Mouse (Mus musculus): ENCODE measurements around the gene Prrc2b. TPM values are rescaled to one million over a fixed set of nuclear protein-coding genes. Genes with fewer than 3 reads are reported as not detected.

The Prrc2b gene
- total RNA-seq, 2 experiments from 2014 or later: 76.4 to 86.9 TPM

- Histone ChIP-seq H3K4me3 (no peak overlapping the region), H3K27ac (no peak overlapping the region)
- intact Hi-C loops (cut with DNase I): no loop called here
These were observed 56.8 kb downstream of the Prrc2b start for GRCm38 (mm10) chr2:32207682-32208081.

GRCm38 (mm10) chr2:32211689-32212088 is 60.8 kb downstream of the Prrc2b start:
- DNase-seq: no peak
- Histone ChIP-seq H3K4me3 (no peak overlapping the region), H3K27ac (no peak overlapping the region)
- intact Hi-C loops (cut with DNase I): no loop called here
- TF ChIP-seq CTCF (IDR thresholded peaks at IDR 0.05): no peak

More at GRCm38 (mm10) chr2:32207682-32208081, 56.8 kb downstream of the Prrc2b start:
- no peak for DNase-seq
- no peak for TF ChIP-seq CTCF (IDR thresholded peaks at IDR 0.05)

- intact Hi-C loops (cut with DNase I): no loop called here
- TF ChIP-seq CTCF (IDR thresholded peaks at IDR 0.05): no peak
- DNase-seq: peak; percentile 53
- Histone ChIP-seq H3K27ac (no peak overlapping the region), H3K4me3 (no peak overlapping the region)
These were observed 62.1 kb downstream of the Prrc2b start for GRCm38 (mm10) chr2:32213000-32213399.

- no peak for TF ChIP-seq CTCF (IDR thresholded peaks at IDR 0.05)
- Histone ChIP-seq H3K4me3 (no peak overlapping the region), H3K27ac (no peak overlapping the region)
- intact Hi-C loops (cut with DNase I): no loop called here
- DNase-seq: no peak
These were observed 64.7 kb downstream of the Prrc2b start for GRCm38 (mm10) chr2:32215576-32215975.

GRCm38 (mm10) chr2:32216506-32216905 is 65.6 kb downstream of the Prrc2b start:
- intact Hi-C loops (cut with DNase I): no loop called here
- no peak for TF ChIP-seq CTCF (IDR thresholded peaks at IDR 0.05)

GRCm38 (mm10) chr2:32217656-32218055 is 66.8 kb downstream of the Prrc2b start:
- H3K27ac ChIP-seq: peak overlapping the region; percentile 81
- no peak for TF ChIP-seq CTCF (IDR thresholded peaks at IDR 0.05)
- H3K4me3 ChIP-seq: no peak overlapping the region
- intact Hi-C loops (cut with DNase I): no loop called here
- no peak for DNase-seq

More at GRCm38 (mm10) chr2:32216506-32216905, 65.6 kb downstream of the Prrc2b start:
- no peak for DNase-seq
- peak overlapping the region; percentile 81; the same call in 1 of the 2 replicates for H3K27ac ChIP-seq
- no peak overlapping the region for H3K4me3 ChIP-seq

- Histone ChIP-seq H3K27ac (peak overlapping the region; percentile 81), H3K4me3 (no peak overlapping the region)
- peak; percentile 53 for DNase-seq
- no peak for TF ChIP-seq CTCF (IDR thresholded peaks at IDR 0.05)
- intact Hi-C loops (cut with DNase I): no loop called here
These were observed 67.2 kb downstream of the Prrc2b start for GRCm38 (mm10) chr2:32218113-32218512.

GRCm38 (mm10) chr2:32218541-32219334 is 67.9 kb downstream of the Prrc2b start:
- no peak for TF ChIP-seq CTCF (IDR thresholded peaks at IDR 0.05)
- DNase-seq: peak; percentile 39
- peak overlapping the region; percentile 81 for H3K27ac ChIP-seq
- intact Hi-C loops (cut with DNase I): no loop called here
- no peak overlapping the region for H3K4me3 ChIP-seq

- TF ChIP-seq CTCF (IDR thresholded peaks at IDR 0.05): no peak
- peak; percentile 15 for DNase-seq
- Histone ChIP-seq H3K27ac (peak overlapping the region; percentile 81), H3K4me3 (no peak overlapping the region)
- intact Hi-C loops (cut with DNase I): no loop called here
These were observed 68.6 kb downstream of the Prrc2b start for GRCm38 (mm10) chr2:32219501-32219900.

- DNase-seq: peak; percentile 78
- TF ChIP-seq CTCF (IDR thresholded peaks at IDR 0.05): no peak
- Histone ChIP-seq H3K4me3 (no peak overlapping the region), H3K27ac (peak overlapping the region; percentile 81)
- intact Hi-C loops (cut with DNase I): no loop called here
These were observed 69.1 kb downstream of the Prrc2b start for GRCm38 (mm10) chr2:32220021-32220420.

GRCm38 (mm10) chr2:32220969-32221368 is 70.1 kb downstream of the Prrc2b start:
- intact Hi-C loops (cut with DNase I): no loop called here
- no peak for DNase-seq
- peak overlapping the region; percentile 81 for H3K27ac ChIP-seq

GRCm38 (mm10) chr2:32221577-32221976 is 70.7 kb downstream of the Prrc2b start:
- no peak overlapping the region for H3K4me3 ChIP-seq
- H3K27ac ChIP-seq: no peak overlapping the region
- DNase-seq: no peak
- intact Hi-C loops (cut with DNase I): no loop called here
- no peak for TF ChIP-seq CTCF (IDR thresholded peaks at IDR 0.05)

More at GRCm38 (mm10) chr2:32220969-32221368, 70.1 kb downstream of the Prrc2b start:
- TF ChIP-seq CTCF (IDR thresholded peaks at IDR 0.05): no peak
- no peak overlapping the region for H3K4me3 ChIP-seq

GRCm38 (mm10) chr2:32222057-32222456 is 71.2 kb downstream of the Prrc2b start:
- intact Hi-C loops (cut with DNase I): no loop called here
- no peak overlapping the region for H3K4me3 ChIP-seq
- TF ChIP-seq CTCF (IDR thresholded peaks at IDR 0.05): no peak
- no peak overlapping the region for H3K27ac ChIP-seq
- DNase-seq: no peak
